Mouse (Mus musculus) CH12.LX (cell line): Measurements from ENCODE around the gene Atp2b4.

Experiments
- CTCF ChIP-seq, 2 experiments: IDR thresholded peaks in 1 of 2; conservative IDR thresholded peaks in 1 of 2; 2 replicates each; pipeline ENCODE4 v1.5.1; 2011 to 2012; ENCODE audit warnings: low read depth in 2 of 2, low read length in 2 of 2, improper control_type of control experiment in 1 of 2, inconsistent platforms in 1 of 2, mild to moderate bottlenecking in 1 of 2, moderate library complexity in 1 of 2
- ELF1 ChIP-seq: IDR thresholded peaks from 2 replicates; pipeline ENCODE4 v1.6.1; 2014; ENCODE audit warnings: low read depth, mild to moderate bottlenecking, inconsistent platforms, low read length, improper control_type of control experiment
- EP300 ChIP-seq: IDR thresholded peaks from 2 replicates; pipeline ENCODE4 v1.6.1; 2011; ENCODE audit warnings: low read length, improper control_type of control experiment
- HCFC1 ChIP-seq: IDR thresholded peaks from 2 replicates; pipeline ENCODE4 v1.6.1; 2012; ENCODE audit warnings: low read depth, mild to moderate bottlenecking, inconsistent platforms, low read length, improper control_type of control experiment
- NRF1 ChIP-seq: IDR thresholded peaks from 2 replicates; pipeline ENCODE4 v1.6.1; 2014; ENCODE audit warnings: low read depth, mild to moderate bottlenecking, inconsistent platforms, low read length, improper control_type of control experiment, moderate library complexity
- UBTF ChIP-seq: IDR thresholded peaks from 2 replicates; pipeline ENCODE4 v1.6.1; 2012; ENCODE audit warnings: low read depth, mild to moderate bottlenecking, inconsistent platforms, low read length, improper control_type of control experiment, moderate library complexity

DNA sequence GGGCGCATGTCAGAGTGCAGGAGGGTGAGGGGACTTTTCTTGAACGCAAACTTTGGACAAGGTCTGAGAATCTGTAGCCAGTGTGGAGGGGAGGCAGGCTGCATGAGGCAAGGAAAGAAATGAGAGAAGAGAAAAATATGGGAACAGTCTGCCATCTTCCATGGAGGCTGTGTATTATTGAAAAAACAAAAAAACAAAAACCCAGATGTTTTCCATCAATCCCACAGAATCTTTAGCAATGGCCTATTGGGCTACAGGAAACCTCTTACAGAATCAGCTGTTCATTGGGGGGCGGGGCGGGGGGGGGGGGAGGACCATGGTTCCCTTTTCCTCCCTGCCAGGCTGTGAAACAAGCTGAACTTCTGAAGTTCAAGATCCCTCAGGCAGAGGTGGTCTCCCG is 31.9 kb upstream of the Atp2b4 start:
- no peak for TF ChIP-seq UBTF
- TF ChIP-seq CTCF (conservative IDR thresholded peaks at IDR 0.05 in 1 of 2, IDR thresholded peaks at IDR 0.05 in 1 of 2; ENCODE audit: low read depth in 2 of 2, low read length in 2 of 2), result no peak
- no peak for TF ChIP-seq EP300
- TF ChIP-seq ELF1, result no peak
- TF ChIP-seq HCFC1, result no peak
- TF ChIP-seq NRF1, result no peak
